Mouse (Mus musculus) cerebral cortex, adult 2 months (tissue): ENCODE measurements around the gene Spata13.

Experiments used
- WGBS: fragments of 180-500 bp; shearing (Covaris S2); methylation state at CpG from one replicate; pipeline ENCODE4 v1.1.7; 2018; 5-methylcytosine and 5-hydroxymethylcytosine counted together

Spata13 gene

DNA sequence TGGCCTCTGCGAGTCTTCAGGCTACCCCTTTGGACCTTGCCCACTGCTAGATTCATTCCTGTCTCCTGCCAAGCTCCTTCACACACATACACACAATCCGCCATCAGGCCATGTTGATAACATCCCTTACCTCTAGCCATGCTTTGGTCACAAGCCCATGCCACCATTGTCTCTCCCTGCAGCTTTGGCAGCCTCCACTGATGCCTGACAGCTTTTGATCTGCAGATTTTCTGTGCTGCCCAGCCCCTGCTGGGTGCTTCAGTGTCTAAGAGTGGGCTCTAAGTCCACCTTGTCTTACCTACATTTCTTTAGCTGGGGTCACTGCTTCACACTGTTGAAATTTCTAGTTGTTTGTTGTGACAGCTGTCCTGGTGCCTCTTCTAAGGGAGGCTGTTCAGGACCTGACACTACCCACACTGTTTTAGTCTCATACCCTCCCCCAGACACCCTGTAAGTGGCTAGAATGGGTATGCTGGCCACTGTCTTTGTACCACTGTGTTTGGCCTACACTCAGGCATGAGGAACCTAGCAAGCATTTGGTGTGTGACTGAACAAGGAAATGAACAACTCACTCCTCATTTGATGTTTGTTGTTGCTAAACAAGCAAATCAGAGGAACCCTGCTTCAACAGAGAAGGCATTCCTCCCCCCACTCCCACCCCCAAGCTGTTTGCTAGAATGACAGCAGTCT, 43.0 kb downstream of the Spata13 start:
- WGBS, result 94% methylated on average over 2 of the region's 2 CpGs

DNA sequence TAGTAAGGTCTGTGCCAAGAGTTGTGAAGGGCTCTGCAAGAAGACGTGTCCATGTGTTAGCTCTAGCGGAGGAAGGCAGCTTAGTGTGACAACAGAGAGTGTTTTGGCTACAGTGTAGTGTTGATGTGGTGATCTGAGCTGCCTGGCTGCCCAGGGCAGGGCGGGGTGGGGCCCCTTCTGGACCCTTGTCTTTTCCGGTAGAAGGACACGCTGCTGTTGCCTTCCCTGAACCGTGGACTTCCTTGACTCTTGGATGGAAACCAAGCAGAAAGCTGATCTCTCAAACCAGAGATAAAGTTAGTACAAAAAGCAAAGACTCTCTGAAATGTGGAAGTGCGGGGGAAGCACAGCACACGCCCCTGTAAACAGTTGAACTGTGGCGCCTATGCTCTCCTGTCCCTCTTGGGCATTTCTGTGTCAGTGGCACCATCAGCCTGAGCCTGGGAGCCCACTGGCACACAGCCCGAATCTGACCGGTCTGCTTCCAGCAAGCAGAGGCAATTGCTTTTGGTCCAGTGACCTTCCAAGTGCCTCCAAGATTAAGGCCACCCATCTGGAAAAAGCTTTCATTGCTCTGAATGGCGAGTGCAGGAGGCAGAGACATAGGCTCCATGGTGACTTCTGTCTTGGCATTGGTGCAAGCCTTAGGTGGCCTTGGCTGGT, 48.7 kb downstream of the Spata13 start:
- WGBS, result 55% methylated on average over 12 of the region's 12 CpGs

DNA sequence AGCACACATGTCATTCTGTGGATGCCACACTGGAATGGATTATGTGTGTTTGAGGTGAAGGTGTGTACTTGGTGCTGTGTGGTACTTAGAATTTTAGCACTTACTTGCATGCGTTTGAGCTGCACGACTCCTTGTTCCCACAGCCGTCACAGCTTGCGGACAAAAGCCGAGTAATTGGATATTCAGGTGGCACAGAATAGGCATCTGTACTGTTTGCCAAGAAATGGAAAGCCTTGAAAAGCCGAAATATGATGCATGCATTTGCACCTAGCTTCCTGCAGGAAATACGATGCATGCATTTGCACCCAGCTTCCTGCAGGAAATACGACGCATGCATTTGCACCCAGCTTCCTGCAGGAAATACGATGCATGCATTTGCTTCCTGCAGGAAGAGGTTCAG, 50.2 kb downstream of the Spata13 start:
- WGBS, result 82% methylated on average over 10 of the region's 10 CpGs

DNA sequence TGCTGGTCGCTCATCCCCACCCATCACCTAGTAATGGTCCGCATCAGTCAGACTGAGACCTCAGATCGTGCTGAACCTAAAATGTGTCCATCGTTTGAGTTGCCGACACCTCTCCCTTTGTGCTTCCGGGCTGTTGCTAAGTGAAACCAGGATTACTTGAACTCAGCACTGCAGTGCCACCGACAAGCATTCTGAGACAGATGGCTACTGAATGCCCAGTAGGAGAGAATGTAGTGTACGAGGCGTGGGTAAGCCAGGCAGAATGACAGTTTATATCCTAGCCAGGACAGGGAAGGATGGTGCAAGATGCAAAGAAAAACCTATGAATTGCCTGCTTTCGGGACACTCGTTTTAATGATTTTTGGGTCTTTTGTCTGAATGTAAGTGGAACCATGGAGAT, 52.9 kb downstream of the Spata13 start:
- 67% methylated on average over 11 of the region's 11 CpGs for WGBS

DNA sequence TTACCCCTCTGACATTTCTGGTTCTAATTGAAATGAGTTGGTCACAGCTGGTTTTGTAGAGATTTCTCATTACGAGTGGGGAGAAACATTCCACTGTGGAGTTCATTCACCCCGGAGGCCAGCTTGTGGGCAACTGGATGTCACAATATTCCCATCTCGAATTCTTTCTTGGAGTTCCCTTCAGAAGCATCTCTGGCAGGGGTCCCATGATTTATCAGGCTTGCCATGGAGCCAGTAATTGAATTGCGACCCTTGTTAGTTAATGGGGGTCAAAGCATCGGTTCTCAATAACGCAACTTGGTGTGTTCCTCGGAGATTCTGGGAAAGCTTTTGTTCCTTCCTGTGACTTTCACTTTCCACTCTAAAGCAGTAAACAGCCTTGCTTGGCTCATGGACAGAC, 53.4 kb downstream of the Spata13 start:
- WGBS, result 48% methylated on average over 7 of the region's 7 CpGs

DNA sequence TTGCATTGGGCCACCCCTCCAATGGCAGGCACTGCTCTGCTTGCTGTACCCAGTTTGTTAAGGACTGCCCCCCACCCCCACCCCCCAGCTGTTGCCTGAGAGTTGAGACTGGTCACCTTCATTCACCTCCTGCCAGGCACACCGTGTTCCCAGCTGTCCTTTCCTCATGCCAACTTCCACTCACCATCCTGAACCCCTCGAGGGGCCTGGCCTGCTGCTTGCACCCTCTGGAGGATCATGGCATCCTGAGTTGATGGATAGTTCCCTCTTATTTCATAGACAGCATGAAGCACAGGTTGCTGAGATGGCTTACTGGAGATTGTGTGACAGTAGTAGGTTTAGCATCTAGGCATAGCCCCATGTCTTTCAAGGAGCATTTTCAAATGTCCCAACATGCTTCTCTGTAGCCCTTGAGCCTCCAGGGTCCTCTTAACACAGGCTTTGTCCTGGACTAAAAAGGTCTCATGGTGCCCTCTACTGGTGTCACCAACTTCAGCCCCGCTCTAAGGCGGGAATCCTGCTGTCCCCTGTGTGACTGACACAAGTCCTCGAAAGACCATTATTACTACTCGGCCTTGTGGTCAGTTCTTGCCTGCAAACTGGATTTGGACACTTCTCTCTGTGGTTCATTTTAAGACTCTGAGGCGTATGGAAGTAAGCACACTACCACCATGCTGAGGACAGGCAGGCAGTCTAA, 54.9 kb downstream of the Spata13 start:
- 40% methylated on average over 7 of the region's 7 CpGs for WGBS

DNA sequence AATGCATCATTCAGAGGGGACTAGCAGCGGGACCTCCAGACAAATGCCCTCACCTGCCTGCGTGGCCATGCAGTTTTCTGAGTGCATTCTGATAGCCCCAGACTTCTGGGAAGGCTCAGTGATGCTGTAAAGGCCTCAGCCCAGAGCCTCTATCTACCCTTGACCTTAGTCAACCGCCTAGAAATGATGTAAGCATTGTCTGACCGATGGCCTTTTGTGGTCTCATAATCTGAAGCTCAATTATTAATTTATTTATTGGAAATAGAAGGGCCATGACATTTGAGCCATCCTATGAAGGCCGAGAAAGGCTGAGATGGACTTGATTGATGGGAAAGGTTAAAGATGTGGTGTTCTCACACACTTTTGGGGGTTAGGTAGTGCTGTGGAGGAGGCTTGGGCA, 56.0 kb downstream of the Spata13 start:
- 94% methylated on average over 5 of the region's 5 CpGs for WGBS

DNA sequence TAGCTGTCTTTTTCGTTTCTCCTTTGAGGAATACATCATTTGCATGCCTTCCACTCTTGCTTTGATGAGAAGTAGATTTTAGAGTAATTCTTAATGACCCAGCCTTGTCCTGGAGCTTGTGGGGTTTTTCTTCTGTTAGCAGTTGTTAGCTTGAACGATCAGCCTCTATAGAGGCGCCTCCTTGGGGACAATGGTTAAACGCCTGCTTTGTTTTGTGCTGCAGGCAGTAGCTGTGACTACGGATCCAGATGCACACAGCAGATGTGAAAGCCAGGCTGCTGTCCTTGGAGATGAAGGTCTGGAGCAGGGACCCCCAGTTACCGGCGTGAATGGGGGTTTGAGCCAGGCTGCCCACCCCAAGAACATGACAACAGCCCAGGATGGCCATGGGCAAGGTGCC, 56.8 kb downstream of the Spata13 start:
- WGBS, result 76% methylated on average over 7 of the region's 7 CpGs

DNA sequence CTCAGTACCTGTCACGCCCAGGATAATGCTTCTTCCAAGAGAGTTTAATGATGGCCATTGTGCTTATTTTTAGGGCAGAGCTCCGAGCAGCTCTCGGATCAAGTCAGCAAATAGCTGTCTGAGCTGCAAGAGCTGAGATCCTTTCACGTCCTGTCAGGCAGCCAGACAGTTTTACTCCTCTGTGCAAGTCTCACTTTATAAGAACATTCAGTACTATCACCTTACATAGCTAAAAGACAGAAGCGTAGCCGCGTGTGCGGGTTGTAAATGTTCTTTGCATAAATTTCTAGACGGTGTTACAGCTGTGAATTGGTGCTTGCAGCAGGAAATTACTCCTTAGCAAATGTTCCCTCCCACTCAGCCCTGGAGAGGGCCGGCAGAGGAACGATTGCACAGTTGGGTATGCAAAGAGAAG, 59.3 kb downstream of the Spata13 start:
- 22% methylated on average over 11 of the region's 11 CpGs for WGBS

DNA sequence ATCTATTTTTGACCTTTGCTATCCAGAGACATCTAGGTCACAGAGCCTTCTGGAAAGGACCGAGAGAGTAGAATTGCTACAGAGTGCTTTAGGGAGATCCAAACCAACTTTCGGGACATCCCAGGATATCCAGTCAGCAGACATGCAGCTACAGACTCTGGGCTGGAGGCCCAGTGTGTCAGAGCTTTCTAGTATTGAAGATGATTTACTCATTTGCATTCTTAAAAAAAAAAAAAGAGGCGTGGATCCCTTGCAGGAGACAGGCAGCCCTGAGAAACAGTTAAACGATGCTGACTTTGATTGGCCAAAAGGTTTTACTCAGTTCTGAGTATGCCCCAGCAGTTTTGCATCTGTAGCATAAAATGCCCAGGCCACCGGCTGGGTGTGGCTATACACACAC, 59.9 kb downstream of the Spata13 start:
- WGBS, result 54% methylated on average over 5 of the region's 5 CpGs

DNA sequence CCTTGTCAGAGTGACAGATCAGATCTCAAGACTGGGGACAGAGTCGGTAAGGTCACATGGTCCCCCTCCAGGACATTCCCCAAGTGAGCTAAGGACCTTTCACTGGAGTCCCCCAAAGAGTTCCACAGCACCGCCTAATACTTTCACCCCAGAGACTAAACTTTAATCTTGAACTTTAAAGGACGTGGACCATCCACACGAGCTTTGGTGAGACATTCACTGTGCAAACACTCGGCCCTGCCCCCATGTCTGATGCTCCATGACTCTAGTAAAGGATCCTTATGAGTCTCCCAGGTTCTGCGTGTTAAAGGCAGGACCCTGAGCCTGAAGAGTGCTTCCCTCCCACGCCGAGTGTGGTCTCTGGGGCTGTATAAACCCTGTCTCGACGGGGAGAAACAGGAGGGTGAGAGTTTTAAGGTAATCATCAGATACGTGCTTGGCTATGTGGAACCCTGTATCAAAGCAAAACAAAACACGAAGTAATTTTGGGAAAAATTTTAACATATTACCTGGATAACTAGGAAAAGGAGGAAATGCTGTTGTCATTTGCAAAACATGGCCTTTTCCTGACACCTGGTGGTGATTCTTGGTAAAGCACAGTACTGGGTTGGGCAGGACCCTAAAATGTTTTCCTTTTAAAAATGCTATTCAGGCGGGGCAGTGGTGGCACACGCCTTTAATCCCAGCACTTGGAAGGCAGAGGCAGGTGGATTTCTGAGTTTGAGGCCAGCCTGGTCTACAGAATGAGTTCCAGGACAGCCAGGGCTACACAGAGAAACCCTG, 60.6 kb downstream of the Spata13 start:
- 62% methylated on average over 14 of the region's 14 CpGs for WGBS

DNA sequence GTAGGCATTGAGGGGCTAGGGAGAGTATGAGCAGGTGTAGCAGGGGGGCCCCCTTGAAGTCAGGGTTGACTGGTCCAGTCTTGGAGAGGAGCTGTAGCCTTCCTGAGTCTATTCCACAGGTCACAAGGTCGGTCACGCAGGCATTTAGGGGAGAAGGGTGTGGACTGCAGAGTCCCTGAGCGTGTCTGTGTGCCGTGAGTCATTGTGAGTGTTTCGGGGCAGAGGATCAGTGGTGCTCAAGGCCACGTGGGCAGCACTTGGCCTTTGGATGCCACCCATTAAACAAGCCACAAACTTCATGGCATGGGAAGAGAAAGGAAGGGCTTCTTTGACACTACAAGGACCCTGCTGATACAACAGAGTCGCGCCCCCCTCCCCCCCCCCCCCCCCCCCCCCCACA, 63.5 kb downstream of the Spata13 start:
- WGBS, result 86% methylated on average over 7 of the region's 8 CpGs

DNA sequence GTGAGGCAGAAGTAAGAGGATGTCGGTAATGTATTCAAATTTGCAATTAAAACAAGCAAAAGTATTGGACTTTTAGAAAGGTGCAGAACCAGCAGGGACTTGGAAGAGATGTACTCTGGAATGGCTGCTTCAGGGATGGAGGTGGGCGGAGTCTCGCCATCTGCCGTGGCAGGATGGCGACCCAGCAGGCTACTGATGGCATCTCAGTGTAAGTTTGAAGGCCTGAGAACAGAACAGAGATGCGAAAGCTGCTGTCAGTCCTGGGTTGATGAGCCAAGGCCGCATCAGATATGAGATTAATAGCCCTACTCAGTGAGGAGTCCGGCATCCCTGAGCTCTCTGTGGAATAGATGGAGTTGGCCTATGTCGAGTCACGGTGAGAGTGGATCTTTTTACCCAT, 65.2 kb downstream of the Spata13 start:
- 76% methylated on average over 10 of the region's 10 CpGs for WGBS

DNA sequence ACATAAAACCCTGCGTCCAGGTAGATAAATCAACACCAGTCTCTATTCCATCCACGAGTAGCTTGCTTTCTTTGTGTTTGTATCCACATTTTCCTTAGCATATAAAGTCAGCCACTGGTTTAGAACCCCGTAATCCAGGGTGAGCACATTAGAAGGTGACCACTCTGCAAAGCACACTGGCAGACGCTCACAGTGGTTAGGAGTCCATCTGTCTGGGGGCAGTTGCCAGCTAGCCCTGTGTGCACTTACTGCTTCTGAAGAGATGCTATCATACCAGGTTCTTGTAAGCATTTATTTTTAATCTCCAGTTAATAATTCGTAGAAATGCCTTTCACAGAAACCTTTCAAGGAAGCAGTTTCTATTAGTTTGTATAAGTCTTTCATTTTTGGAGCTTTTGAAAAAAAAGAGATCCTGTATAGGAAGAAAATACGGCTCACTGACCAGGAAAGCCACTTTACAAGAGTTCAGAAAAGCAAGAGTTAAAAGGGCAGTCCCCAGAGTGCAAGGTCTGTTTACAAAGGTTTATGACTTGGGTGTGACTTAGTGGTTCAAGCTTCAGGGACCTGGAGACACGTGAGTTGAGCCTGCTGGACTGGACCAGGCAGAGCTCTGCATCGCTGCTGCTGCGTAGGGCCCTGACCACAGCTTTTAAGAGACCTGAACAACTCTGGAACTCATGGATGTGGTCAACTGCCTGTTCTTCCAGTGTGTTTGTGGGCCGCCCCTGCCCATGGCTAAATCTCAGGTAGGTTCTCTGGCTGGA, 68.8 kb downstream of the Spata13 start:
- WGBS, result 95% methylated on average over 10 of the region's 10 CpGs

DNA sequence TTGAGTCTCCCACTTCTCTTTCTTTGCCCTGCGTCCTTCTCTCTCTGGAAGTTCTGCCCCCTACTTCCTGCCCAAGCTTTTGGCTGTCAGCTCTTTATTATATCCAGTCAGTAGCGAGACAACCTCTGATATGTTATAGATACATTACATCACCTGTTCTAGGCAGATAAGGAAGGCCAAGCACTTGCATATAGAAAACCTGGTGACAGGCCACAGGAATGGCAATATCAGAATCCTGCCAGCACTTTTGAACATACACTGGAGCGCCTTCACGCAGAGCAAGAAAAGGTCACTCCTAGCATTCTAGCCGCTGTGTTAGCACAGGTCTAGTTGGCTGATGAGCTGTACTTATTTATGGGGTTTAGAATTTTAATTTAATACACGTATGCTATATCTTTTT, 70.7 kb downstream of the Spata13 start:
- 69% methylated on average over 6 of the region's 6 CpGs for WGBS

DNA sequence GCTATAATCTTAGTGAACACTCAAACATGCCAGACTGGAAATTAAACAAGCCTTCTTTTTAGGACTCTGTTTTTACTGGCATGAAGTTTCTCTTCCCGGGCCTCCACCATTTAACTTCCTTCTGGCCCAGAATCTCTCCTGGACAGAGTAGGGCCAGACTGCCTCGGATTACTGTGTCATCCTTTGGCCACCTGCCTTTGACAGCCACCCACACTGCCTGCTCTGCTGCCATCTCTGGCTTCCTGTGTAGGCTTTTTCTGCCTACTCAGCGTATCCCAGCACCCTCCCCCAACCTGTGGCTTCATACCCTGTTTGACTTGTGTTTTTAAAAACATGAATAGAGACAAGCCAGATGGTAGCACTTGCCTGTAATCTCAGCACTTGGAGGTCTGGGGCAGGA, 71.2 kb downstream of the Spata13 start:
- WGBS, result 24% methylated on average over 3 of the region's 3 CpGs

DNA sequence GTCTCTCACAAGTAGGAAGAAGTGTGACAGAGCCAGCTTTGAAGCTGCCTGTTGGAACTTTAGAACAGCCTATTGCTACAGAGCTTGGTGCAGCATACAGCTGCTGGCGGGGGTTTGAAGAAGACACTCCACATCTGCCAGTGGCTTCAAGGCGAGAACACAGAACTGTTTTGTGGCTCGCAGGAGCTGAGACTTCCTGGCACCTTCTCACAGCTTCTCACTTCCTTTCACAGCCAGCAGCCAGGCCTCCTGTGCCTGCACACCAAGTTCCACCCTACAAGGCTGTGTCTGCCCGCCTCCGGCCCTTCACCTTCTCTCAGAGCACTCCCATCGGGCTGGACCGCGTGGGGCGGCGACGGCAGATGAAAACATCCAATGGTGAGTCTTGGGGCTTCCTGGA, 75.4 kb downstream of the Spata13 start:
- WGBS, result 56% methylated on average over 11 of the region's 11 CpGs

DNA sequence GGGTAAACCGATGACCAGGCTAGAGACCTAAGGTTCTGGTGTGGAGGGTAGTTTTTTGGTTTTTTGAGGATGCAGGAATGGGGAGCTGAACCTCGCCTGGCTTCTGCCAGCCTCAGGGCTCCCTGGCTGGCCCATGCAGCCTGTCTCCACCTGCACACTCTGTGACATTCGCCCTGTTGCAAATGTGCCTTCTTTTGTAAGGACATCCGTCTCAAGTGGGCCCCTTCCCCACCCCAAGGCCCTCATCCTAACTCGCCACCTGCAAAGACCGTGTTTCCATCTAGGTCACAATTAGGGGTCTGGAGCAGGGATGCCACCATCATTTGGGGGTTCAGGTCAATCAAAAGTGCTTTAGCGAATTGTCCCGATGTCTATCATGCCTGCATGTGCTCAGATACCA, 75.9 kb downstream of the Spata13 start:
- WGBS, result 95% methylated on average over 8 of the region's 8 CpGs

DNA sequence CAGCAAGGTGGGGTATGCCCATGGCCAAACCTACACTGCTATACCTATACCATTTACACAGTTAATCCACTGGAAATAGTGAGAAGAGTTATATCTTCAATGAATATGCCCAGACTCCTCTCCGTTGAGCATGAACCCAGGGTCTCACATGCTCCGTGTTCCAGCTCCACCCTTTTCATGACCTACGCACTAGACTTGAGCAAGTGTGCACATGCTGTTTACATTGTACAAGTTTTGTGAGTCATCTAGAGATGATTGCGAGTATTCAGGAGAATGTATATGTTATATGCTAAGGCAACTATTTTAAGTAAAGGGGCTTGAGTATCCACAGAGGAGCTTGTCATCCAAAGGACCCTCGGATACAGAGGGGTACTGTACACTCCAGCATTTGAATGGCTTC, 77.4 kb downstream of the Spata13 start:
- WGBS, result 90% methylated on average over 5 of the region's 5 CpGs

DNA sequence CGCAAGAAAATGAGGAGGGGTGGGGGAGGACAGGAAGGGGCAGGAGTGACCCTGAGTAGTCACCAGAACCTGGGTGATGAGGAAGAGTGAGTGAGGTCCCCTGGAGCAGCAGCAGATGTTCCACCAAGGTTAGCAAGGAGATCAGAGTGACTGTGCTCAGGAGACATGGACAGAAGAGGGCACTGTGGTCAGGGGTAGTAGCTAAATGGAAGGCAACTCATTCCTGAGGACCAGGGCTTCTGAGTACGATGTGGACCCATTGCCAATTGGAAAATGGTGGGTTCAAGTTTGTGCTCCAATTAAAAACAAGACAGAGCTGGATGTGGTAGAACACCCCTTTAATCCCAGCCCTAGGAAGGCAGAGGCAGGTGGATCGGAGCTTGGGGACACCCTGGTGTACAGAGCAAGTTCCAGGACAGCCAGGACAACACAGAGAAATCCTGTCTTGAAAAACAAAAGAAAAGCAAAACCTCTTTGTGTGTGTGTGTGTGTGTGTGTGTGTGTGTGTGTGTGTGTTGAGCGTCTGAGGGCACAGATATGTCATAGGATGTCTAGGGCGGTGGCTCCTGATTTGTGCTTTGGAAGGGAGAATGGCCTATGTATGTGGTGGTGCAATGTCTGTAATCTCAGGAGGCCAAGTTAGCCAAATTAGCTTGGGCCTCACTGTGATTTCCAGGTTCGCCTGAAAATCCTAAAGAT, 77.9 kb downstream of the Spata13 start:
- WGBS, result 83% methylated on average over 6 of the region's 6 CpGs

DNA sequence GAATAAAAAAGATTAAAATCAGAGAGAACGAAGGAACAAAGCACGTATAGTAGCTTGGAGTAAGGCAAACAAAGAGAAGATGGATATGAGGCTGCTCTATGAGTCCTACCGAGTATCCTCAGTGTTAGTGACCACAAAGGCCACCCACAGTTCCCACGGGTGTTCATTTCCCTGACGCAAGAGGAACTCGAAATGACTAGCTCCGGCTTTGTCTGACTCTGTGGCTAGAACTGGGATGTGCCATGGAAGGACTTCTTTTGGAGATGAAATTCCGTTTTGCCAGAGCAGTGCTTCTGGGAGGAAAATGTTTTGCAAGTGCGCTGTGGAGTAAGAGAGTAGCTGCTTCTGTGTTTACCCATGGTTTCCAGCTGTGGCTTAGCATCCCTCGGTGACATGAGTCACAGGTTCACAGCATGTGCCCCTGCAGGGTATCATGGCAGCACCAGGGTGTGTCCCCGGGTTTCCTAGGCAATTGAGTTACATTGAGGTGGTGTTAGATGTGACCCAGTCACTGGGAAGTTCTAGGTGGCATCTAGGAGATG, 78.6 kb downstream of the Spata13 start:
- 92% methylated on average over 11 of the region's 11 CpGs for WGBS
